Mouse (Mus musculus): ENCODE results near the gene Ptk7. TPM values are rescaled to one million over a fixed set of nuclear protein-coding genes. Genes with fewer than 3 reads are reported as not detected.

Gene Ptk7
- polyA plus RNA-seq, 1 experiment: 0.04 TPM

DNA sequence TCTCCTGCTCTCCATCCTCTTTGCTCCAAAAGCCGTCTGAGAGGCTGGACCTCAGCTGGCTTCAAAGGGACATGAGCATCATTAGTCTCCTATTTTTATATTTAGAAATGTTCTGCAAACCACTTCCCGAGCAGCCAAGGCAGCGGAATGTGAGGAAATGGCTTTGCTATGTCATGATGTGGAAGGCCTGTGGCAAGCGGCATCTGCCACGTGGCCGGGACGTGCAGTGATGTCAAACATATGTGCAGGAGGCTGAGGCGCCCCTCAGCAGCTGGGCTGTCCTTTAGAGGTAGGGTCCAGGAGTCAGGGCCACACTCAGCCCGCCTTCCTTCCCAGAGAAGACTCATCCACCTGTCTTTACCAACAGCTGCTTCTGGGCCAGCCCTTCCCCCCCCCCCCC is 27.1 kb downstream of the Ptk7 start:
- Histone ChIP-seq H3K9me3 (ENCODE audit: control insufficient read depth, low read length) (no peaks in the 10 kb centered on the region), H3K4me1 (ENCODE audit: control insufficient read depth) (peaks cover 6% of the 10 kb centered on the region; the same call in 1 of the 2 replicates), H3K36me3 (ENCODE audit: control insufficient read depth) (no peaks in the 10 kb centered on the region), H3K27me3 (ENCODE audit: control insufficient read depth) (no peaks in the 10 kb centered on the region), H3K4me3 (replicated peaks) (no peak overlapping the region)
- TF ChIP-seq TAL1 (IDR thresholded peaks at IDR 0.05; ENCODE audit: low read length) (no peak), GATA1 (IDR thresholded peaks at IDR 0.05; ENCODE audit: low read length) (no peak)

DNA sequence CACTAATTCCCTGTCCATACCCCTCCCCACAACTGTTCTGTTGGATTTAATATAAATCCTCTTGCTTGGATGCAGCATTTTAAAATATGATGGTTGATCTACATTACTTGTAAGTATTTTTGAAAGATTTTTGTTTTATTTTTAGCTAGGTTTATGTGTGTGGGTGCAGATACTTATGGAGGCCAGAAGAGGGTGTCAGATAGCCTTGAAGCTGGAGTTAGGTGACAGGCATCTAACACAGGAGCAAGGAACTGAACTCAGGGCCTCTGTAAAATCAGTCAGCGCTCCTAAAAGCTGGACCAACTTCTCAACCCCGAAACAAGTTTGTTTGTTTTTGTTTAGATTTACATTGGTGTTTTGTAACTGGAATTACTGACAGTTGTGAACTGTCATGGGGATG is 28.7 kb downstream of the Ptk7 start:
- Histone ChIP-seq H3K36me3 (ENCODE audit: control insufficient read depth) (no peaks in the 10 kb centered on the region), H3K4me3 (replicated peaks) (no peak overlapping the region), H3K9me3 (ENCODE audit: control insufficient read depth, low read length) (no peaks in the 10 kb centered on the region), H3K4me1 (ENCODE audit: control insufficient read depth) (peaks cover 6% of the 10 kb centered on the region; the same call in 1 of the 2 replicates), H3K27me3 (ENCODE audit: control insufficient read depth) (no peaks in the 10 kb centered on the region)
- TF ChIP-seq TAL1 (IDR thresholded peaks at IDR 0.05; ENCODE audit: low read length) (no peak), GATA1 (IDR thresholded peaks at IDR 0.05; ENCODE audit: low read length) (no peak)

DNA sequence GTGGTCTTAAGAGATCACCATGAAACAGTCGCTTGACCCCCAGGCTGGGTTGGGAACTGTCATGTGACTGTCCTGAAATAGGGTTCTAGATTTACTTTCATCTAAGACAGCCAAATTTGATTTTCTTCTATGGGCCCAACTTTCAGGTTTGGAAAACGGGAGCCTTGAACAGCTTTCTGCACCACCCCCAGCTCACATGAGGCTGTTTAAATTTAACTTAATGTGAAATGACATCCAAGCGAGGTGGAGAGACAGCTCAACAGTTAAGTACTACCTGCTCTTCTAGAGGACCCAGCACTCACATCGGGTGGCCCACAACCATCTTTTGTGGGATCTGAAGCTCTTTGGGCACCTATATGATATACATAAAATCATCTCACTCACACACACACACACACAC is 30.3 kb downstream of the Ptk7 start:
- Histone ChIP-seq H3K9me3 (ENCODE audit: control insufficient read depth, low read length) (no peaks in the 10 kb centered on the region), H3K36me3 (ENCODE audit: control insufficient read depth) (no peaks in the 10 kb centered on the region), H3K27me3 (ENCODE audit: control insufficient read depth) (no peaks in the 10 kb centered on the region), H3K4me1 (ENCODE audit: control insufficient read depth) (peaks cover 6% of the 10 kb centered on the region; the same call in 1 of the 2 replicates), H3K4me3 (replicated peaks) (no peak overlapping the region)
- TF ChIP-seq TAL1 (IDR thresholded peaks at IDR 0.05; ENCODE audit: low read length) (no peak), GATA1 (IDR thresholded peaks at IDR 0.05; ENCODE audit: low read length) (no peak)

DNA sequence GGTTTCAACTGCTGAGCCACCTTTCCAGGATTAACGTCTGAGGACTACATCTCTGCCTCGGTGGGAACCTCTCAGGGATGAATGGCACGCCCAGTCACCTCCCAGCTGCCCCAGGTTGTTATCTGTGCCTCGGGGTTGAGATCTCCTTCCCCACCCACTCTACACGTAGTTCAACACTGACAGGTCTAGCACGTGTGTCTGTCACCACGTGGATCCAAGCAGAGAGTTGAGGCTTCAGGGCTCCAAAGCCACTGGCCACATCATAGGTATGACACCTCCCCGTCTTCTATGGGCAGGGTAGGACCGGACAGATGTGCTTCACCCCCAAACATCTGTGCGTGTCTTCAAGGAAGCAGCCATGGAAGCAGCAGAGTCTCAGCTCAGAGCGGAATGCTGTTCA is 31.3 kb downstream of the Ptk7 start:
- Histone ChIP-seq H3K4me3 (replicated peaks) (no peak overlapping the region), H3K36me3 (ENCODE audit: control insufficient read depth) (no peaks in the 10 kb centered on the region), H3K27me3 (ENCODE audit: control insufficient read depth) (no peaks in the 10 kb centered on the region), H3K4me1 (ENCODE audit: control insufficient read depth) (peaks cover 6% of the 10 kb centered on the region; the same call in 1 of the 2 replicates), H3K9me3 (ENCODE audit: control insufficient read depth, low read length) (no peaks in the 10 kb centered on the region)
- no peak for TF ChIP-seq GATA1 (IDR thresholded peaks at IDR 0.05; ENCODE audit: low read length)
- TF ChIP-seq TAL1 (IDR thresholded peaks at IDR 0.05; ENCODE audit: low read length): no peak

DNA sequence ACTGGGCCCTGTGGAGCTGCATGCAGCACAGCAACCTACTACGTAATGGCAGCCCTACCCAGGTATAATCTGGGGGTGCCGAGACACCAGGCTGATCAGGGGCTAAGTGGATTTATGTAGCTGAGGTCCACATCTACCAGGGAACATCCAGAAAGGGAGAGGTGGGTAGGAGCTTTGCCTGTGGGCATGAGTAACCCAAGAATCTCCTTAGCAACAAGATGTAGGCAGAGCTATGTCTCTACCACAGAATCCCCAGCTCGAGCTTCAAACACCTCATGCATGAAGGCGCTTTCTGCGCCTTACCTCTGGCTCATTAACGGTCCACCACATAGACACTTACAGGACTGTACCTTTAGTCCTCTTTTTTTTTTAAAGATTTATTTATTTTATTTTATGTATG is 34.0 kb downstream of the Ptk7 start:
- Histone ChIP-seq H3K4me3 (replicated peaks) (no peak overlapping the region), H3K9me3 (ENCODE audit: control insufficient read depth, low read length) (no peaks in the 10 kb centered on the region), H3K27me3 (ENCODE audit: control insufficient read depth) (no peaks in the 10 kb centered on the region), H3K36me3 (ENCODE audit: control insufficient read depth) (no peaks in the 10 kb centered on the region), H3K4me1 (ENCODE audit: control insufficient read depth) (peaks cover 6% of the 10 kb centered on the region; the same call in 1 of the 2 replicates)
- no peak for TF ChIP-seq TAL1 (IDR thresholded peaks at IDR 0.05; ENCODE audit: low read length)
- no peak for TF ChIP-seq GATA1 (IDR thresholded peaks at IDR 0.05; ENCODE audit: low read length)

DNA sequence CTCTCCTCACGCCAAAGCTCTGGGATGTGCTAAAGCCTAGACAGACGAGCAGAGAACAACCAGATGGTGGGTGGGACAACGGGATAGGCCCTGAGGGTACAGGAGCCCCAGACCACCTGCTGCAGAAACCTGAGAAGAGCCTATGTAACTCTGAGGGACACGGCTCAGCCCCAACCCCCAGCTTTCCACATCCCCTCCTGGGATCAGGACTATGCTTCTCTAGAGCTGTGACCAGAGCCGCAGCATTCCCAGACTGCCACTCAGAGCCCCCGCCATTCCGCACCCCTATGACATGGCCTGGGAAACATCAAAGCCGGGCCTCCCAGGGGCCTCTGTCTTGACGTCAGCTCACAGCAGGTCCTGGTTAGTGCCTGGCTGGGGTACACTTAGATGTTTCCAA is 34.7 kb downstream of the Ptk7 start:
- H3K4me3 ChIP-seq (replicated peaks): no peak overlapping the region
- TF ChIP-seq TAL1 (IDR thresholded peaks at IDR 0.05; ENCODE audit: low read length): no peak
- no peak for TF ChIP-seq GATA1 (IDR thresholded peaks at IDR 0.05; ENCODE audit: low read length)
- peaks cover 6% of the 10 kb centered on the region; the same call in 1 of the 2 replicates for H3K4me1 ChIP-seq (ENCODE audit: control insufficient read depth)
- no peaks in the 10 kb centered on the region for H3K27me3 ChIP-seq (ENCODE audit: control insufficient read depth)
- H3K36me3 ChIP-seq (ENCODE audit: control insufficient read depth): no peaks in the 10 kb centered on the region
- H3K9me3 ChIP-seq (ENCODE audit: control insufficient read depth, low read length): no peaks in the 10 kb centered on the region

DNA sequence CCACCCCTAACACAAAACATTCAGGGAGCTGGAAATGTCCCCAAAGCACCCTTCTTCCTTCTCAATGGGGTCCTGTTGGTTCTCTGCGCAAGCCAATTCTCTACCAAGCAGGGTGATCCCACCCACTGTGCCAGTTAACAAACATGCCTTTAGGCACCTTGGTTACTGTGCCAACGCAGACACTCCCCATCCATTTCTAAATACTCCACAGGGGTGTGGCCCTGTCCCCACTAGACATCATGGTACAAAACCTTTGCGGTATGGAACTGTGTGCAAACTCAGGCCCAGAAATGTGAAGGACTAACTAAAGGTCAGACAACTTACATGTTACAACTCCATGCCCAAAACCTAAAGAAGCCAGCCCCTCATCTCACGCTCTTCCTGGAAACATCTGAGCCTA is 36.2 kb downstream of the Ptk7 start:
- H3K36me3 ChIP-seq (ENCODE audit: control insufficient read depth): no peaks in the 10 kb centered on the region
- H3K4me1 ChIP-seq (ENCODE audit: control insufficient read depth): peaks cover 6% of the 10 kb centered on the region; the same call in 1 of the 2 replicates
- H3K9me3 ChIP-seq (ENCODE audit: control insufficient read depth, low read length): no peaks in the 10 kb centered on the region
- no peak overlapping the region for H3K4me3 ChIP-seq (replicated peaks)
- H3K27me3 ChIP-seq (ENCODE audit: control insufficient read depth): no peaks in the 10 kb centered on the region
- TF ChIP-seq GATA1 (IDR thresholded peaks at IDR 0.05; ENCODE audit: low read length) (no peak), TAL1 (IDR thresholded peaks at IDR 0.05; ENCODE audit: low read length) (no peak)

DNA sequence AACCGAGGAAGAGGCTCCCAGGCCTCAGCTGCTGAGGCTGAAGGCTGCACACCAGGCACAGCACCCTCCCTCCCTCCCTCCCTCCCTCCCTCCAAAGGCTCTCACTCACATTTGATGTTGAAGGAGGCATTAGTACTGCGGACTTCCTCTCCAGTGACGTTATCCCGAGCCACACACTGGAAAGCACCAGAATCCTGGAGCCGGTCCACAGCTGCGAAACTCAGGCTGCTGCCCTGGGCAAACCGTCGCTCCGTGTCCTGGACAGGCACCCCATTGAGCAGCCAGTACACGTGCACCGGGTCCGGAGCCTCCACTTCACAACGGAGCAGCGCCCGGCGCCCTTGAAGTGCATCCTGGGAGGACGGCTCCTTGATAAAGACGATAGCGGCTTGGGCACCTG is 37.9 kb downstream of the Ptk7 start:
- no peaks in the 10 kb centered on the region for H3K36me3 ChIP-seq (ENCODE audit: control insufficient read depth)
- no peaks in the 10 kb centered on the region for H3K27me3 ChIP-seq (ENCODE audit: control insufficient read depth)
- no peaks in the 10 kb centered on the region; the same call in 1 of the 2 replicates for H3K4me1 ChIP-seq (ENCODE audit: control insufficient read depth)
- H3K4me3 ChIP-seq (replicated peaks): no peak overlapping the region
- no peak for TF ChIP-seq GATA1 (IDR thresholded peaks at IDR 0.05; ENCODE audit: low read length)
- TF ChIP-seq TAL1 (IDR thresholded peaks at IDR 0.05; ENCODE audit: low read length): no peak
- no peaks in the 10 kb centered on the region for H3K9me3 ChIP-seq (ENCODE audit: control insufficient read depth, low read length)

DNA sequence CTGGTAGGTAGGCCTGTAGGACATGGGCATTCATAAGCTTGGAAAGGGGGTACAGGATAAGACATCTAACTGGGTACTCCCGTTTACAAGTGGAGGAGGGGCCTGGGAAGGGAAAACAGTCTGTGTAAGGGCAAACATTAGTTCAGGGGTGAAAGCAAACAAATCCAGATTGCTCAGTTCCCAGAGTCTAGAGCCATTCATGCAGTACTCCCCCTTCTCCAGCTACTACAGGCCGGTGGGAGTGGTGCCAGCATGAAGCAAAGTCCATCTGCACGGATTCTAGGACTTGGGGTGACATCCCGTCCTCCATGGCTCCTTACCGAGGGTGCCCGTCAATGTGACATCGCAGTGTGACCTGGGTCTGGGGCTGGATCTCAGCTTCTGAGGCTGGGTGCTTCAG is 38.9 kb downstream of the Ptk7 start:
- Histone ChIP-seq H3K9me3 (ENCODE audit: control insufficient read depth, low read length) (no peaks in the 10 kb centered on the region), H3K27me3 (ENCODE audit: control insufficient read depth) (no peaks in the 10 kb centered on the region), H3K4me1 (ENCODE audit: control insufficient read depth) (no peaks in the 10 kb centered on the region; the same call in 1 of the 2 replicates), H3K4me3 (replicated peaks) (no peak overlapping the region), H3K36me3 (ENCODE audit: control insufficient read depth) (no peaks in the 10 kb centered on the region)
- TF ChIP-seq GATA1 (IDR thresholded peaks at IDR 0.05; ENCODE audit: low read length) (no peak), TAL1 (IDR thresholded peaks at IDR 0.05; ENCODE audit: low read length) (no peak)

Data from erythroblast, embryonic 14.5 days (primary cell).